Mouse (Mus musculus) 3T3-L1 (cell line): ENCODE results near the gene Acoxl.

ENCODE experiments used
- DNase-seq: peaks from one replicate; pipeline ENCODE4 v3.0.0-alpha.2; 2015; ENCODE audit warnings: low read depth, low spot score

The Acoxl gene

GRCm38 (mm10) chr2:127838576-127838975, at the start of gene Acoxl:
TSS of gene Acoxl (plus strand) at chr2:127838876.
- DNase-seq: no peak

GRCm38 (mm10) chr2:127789138-127789537, 49.5 kb upstream of the Acoxl start:
- DNase-seq: peak; percentile 31

GRCm38 (mm10) chr2:127789651-127790270, 48.9 kb upstream of the Acoxl start:
- no peak for DNase-seq

- peak; percentile 82 for DNase-seq
Measured at GRCm38 (mm10) chr2:127791919-127792603, 46.6 kb upstream of the Acoxl start, which contains the start of gene Mtln. TSS of gene Mtln (minus strand) at chr2:127792488.

- peak; percentile 95 for DNase-seq
Measured at GRCm38 (mm10) chr2:127831401-127832102, 7.1 kb upstream of the Acoxl start, which contains the start of gene Bub1. TSS of gene Bub1 (minus strand) at chr2:127831865.

- no peak for DNase-seq
Measured at GRCm38 (mm10) chr2:127832103-127832832, 6.4 kb upstream of the Acoxl start.

- DNase-seq: peak; percentile 91
Measured at GRCm38 (mm10) chr2:127832833-127833190, 5.9 kb upstream of the Acoxl start.

GRCm38 (mm10) chr2:127839425-127839824, 749 bp downstream of the Acoxl start:
- DNase-seq: no peak

- no peak for DNase-seq
Measured at GRCm38 (mm10) chr2:127841402-127841801, 2.7 kb downstream of the Acoxl start.

GRCm38 (mm10) chr2:127842421-127842820, 3.7 kb downstream of the Acoxl start:
- DNase-seq: no peak

GRCm38 (mm10) chr2:127845346-127845982, 6.8 kb downstream of the Acoxl start:
- DNase-seq: peak; percentile 67

- no peak for DNase-seq
Measured at GRCm38 (mm10) chr2:127846008-127846407, 7.3 kb downstream of the Acoxl start.

- no peak for DNase-seq
Measured at GRCm38 (mm10) chr2:127846571-127846970, 7.9 kb downstream of the Acoxl start.

- DNase-seq: peak; percentile 57
Measured at GRCm38 (mm10) chr2:127850371-127850770, 11.7 kb downstream of the Acoxl start.

- DNase-seq: peak; percentile 76
Measured at GRCm38 (mm10) chr2:127854332-127854991, 15.8 kb downstream of the Acoxl start.

GRCm38 (mm10) chr2:127864381-127864780, 25.7 kb downstream of the Acoxl start:
- DNase-seq: peak; percentile 49

GRCm38 (mm10) chr2:127881063-127881462, 42.4 kb downstream of the Acoxl start:
- no peak for DNase-seq

GRCm38 (mm10) chr2:127889432-127889831, 50.8 kb downstream of the Acoxl start:
- peak; percentile 92 for DNase-seq

- no peak for DNase-seq
Measured at GRCm38 (mm10) chr2:127889979-127890378, 51.3 kb downstream of the Acoxl start.

GRCm38 (mm10) chr2:127890526-127890925, 51.9 kb downstream of the Acoxl start:
- peak; percentile 74 for DNase-seq

- no peak for DNase-seq
Measured at GRCm38 (mm10) chr2:127891056-127891455, 52.4 kb downstream of the Acoxl start.
